Mouse (Mus musculus) kidney, adult 2 months (tissue): ENCODE data around the gene Kank4. TPM values are rescaled to one million over a fixed set of nuclear protein-coding genes. Genes with fewer than 3 reads are reported as not detected.

Source experiments
- DNase-seq: peaks from one replicate; pipeline ENCODE4 v3.0.0; 2021
- H3K27ac ChIP-seq: fragments of 200-500 bp; 2 replicates; pipeline ENCODE4 v1.5.1; 2012; ENCODE audit warnings: low read depth, low read length, control low read depth, inconsistent platforms; ENCODE audit not compliant: insufficient read depth
- H3K27me3 ChIP-seq: fragments of 200-500 bp; replicated peaks from 2 replicates; pipeline ENCODE4 v1.6.1; 2012; ENCODE audit warnings: mild to moderate bottlenecking, moderate library complexity, low read length, inconsistent platforms; ENCODE audit not compliant: control insufficient read depth, insufficient read depth
- H3K36me3 ChIP-seq: fragments of 200-500 bp; 2 replicates; pipeline ENCODE4 v1.6.1; 2012; ENCODE audit warnings: mild to moderate bottlenecking, moderate library complexity, low read length, inconsistent platforms; ENCODE audit not compliant: control insufficient read depth, insufficient read depth
- H3K4me1 ChIP-seq: fragments of 200-500 bp; 2 replicates; pipeline ENCODE4 v1.6.1; 2011; ENCODE audit warnings: low read length; ENCODE audit not compliant: control insufficient read depth, insufficient read depth
- H3K4me3 ChIP-seq: fragments of 200-500 bp; 2 replicates; pipeline ENCODE4 v1.5.1; 2011; ENCODE audit warnings: mild to moderate bottlenecking, low read depth, low read length, control low read depth; ENCODE audit not compliant: insufficient read depth
- CTCF ChIP-seq: fragments of 200-500 bp; conservative IDR thresholded peaks from 2 replicates; pipeline ENCODE4 v1.5.1; 2011; ENCODE audit warnings: low read depth, mild to moderate bottlenecking, control low read depth, low read length, moderate library complexity, mixed read lengths; ENCODE audit not compliant: insufficient read depth, insufficient read length
- POLR2A ChIP-seq: fragments of 200-500 bp; IDR thresholded peaks from one replicate; pipeline ENCODE4 v1.6.1; 2011; ENCODE audit warnings: low read depth, low read length, control low read depth
- WGBS: fragments of 180-500 bp; shearing (Covaris S2); methylation state at CpG from one replicate; pipeline ENCODE4 v1.1.7; 2018; 5-methylcytosine and 5-hydroxymethylcytosine counted together
- polyA plus RNA-seq: library from polyadenylated mRNA; depleted of rRNA; stranded (reverse); fragments of >200 nt; gene quantifications from 2 replicates; pipeline ENCODE4 v1.2.3, GENCODE M21; 2012

Kank4 gene
- polyA plus RNA-seq, 1 experiment: 3.2 TPM

- Histone ChIP-seq H3K27ac (no peak overlapping the region), H3K4me3 (no peak overlapping the region), H3K4me1 (no peaks in the 10 kb centered on the region), H3K36me3 (no peaks in the 10 kb centered on the region), H3K27me3 (no peaks in the 10 kb centered on the region)
- no peak for DNase-seq
- WGBS: 91% methylated on average over 4 of the region's 4 CpGs
- TF ChIP-seq POLR2A (no peak), CTCF (no peak)
These were observed 62.9 kb downstream of the Kank4 start for GRCm38 (mm10) chr4:98754456-98754855.

- TF ChIP-seq POLR2A: no peak
- WGBS: 22% methylated on average over 7 of the region's 7 CpGs
- Histone ChIP-seq H3K4me1 (no peaks in the 10 kb centered on the region), H3K27me3 (no peaks in the 10 kb centered on the region), H3K36me3 (no peaks in the 10 kb centered on the region), H3K27ac (no peak overlapping the region), H3K4me3 (no peak overlapping the region)
- no peak for DNase-seq
These were observed 73.5 kb downstream of the Kank4 start for GRCm38 (mm10) chr4:98743906-98744210.

GRCm38 (mm10) chr4:98743209-98743905, 74.0 kb downstream of the Kank4 start:
- no peak for DNase-seq
- H3K4me1 ChIP-seq: no peaks in the 10 kb centered on the region
- WGBS: 53% methylated on average over 3 of the region's 3 CpGs
- H3K27ac ChIP-seq: no peak overlapping the region
- H3K27me3 ChIP-seq: no peaks in the 10 kb centered on the region
- H3K36me3 ChIP-seq: no peaks in the 10 kb centered on the region
- TF ChIP-seq CTCF (no peak), POLR2A (no peak)
- H3K4me3 ChIP-seq: no peak overlapping the region

- TF ChIP-seq CTCF: no peak
- TF ChIP-seq POLR2A: no peak
- Histone ChIP-seq H3K27ac (no peak overlapping the region), H3K4me1 (no peaks in the 10 kb centered on the region), H3K36me3 (no peaks in the 10 kb centered on the region), H3K27me3 (no peaks in the 10 kb centered on the region), H3K4me3 (no peak overlapping the region)
- peak; percentile 40 for DNase-seq
- 32% methylated on average over 2 of the region's 2 CpGs for WGBS
These were observed 77.6 kb downstream of the Kank4 start for GRCm38 (mm10) chr4:98739753-98740152.

GRCm38 (mm10) chr4:98733660-98734059, 83.7 kb downstream of the Kank4 start:
- no peaks in the 10 kb centered on the region for H3K27me3 ChIP-seq
- H3K4me1 ChIP-seq: no peaks in the 10 kb centered on the region
- H3K4me3 ChIP-seq: no peak overlapping the region
- no peak for DNase-seq
- WGBS: 92% methylated on average over 16 of the region's 16 CpGs
- H3K36me3 ChIP-seq: no peaks in the 10 kb centered on the region
- no peak overlapping the region for H3K27ac ChIP-seq
- no peak for TF ChIP-seq POLR2A
- no peak for TF ChIP-seq CTCF

- Histone ChIP-seq H3K27me3 (no peaks in the 10 kb centered on the region), H3K27ac (no peak overlapping the region), H3K4me1 (no peaks in the 10 kb centered on the region), H3K4me3 (no peak overlapping the region), H3K36me3 (no peaks in the 10 kb centered on the region)
- DNase-seq: no peak
- 76% methylated on average over 7 of the region's 7 CpGs for WGBS
- TF ChIP-seq POLR2A (no peak), CTCF (no peak)
These were observed 88.6 kb downstream of the Kank4 start for GRCm38 (mm10) chr4:98728716-98729115.

GRCm38 (mm10) chr4:98727959-98728347, 89.4 kb downstream of the Kank4 start:
- DNase-seq: no peak
- no peak overlapping the region for H3K4me3 ChIP-seq
- no peak overlapping the region for H3K27ac ChIP-seq
- no peaks in the 10 kb centered on the region for H3K4me1 ChIP-seq
- TF ChIP-seq CTCF (no peak), POLR2A (no peak)
- H3K27me3 ChIP-seq: no peaks in the 10 kb centered on the region
- 6% methylated on average over 10 of the region's 10 CpGs for WGBS
- no peaks in the 10 kb centered on the region for H3K36me3 ChIP-seq
